Mouse (Mus musculus): Measurements from ENCODE around the gene Tmem200b. TPM values are rescaled to one million over a fixed set of nuclear protein-coding genes. Genes with fewer than 3 reads are reported as not detected.

Gene Tmem200b
- polyA plus RNA-seq (2012; ENCODE audit: insufficient read depth, insufficient read length, low replicate concordance, missing spikeins): not detected in 2 replicates

GRCm38 (mm10) chr4:131921461-131922346 is at the start of gene Tmem200b:
TSS of gene Tmem200b (plus strand) at chr4:131921771.
- Histone ChIP-seq H3K4me1 (ENCODE audit: control insufficient read depth, insufficient read depth, low read length) (peaks cover 25% of the 10 kb centered on the region), H3K27ac (ENCODE audit: insufficient read depth, low read depth, low read length) (no peak within 1 kb of the TSS), H3K4me3 (ENCODE audit: insufficient read depth, low read depth, low read length) (peak within 1 kb of the TSS; percentile 39)
- WGBS: 4% methylated on average over 130 of the region's 130 CpGs
- TF ChIP-seq POLR2A (IDR thresholded peaks at IDR 0.05; ENCODE audit: insufficient read depth, low read depth, low read length): no peak

- WGBS: 3% methylated on average over 11 of the region's 11 CpGs
- TF ChIP-seq POLR2A (IDR thresholded peaks at IDR 0.05; ENCODE audit: insufficient read depth, low read depth, low read length) (no peak), CTCF (IDR thresholded peaks at IDR 0.05; ENCODE audit: insufficient read depth, low read depth, low read length) (no peak)
- Histone ChIP-seq H3K4me3 (ENCODE audit: insufficient read depth, low read depth, low read length) (peak overlapping the region; percentile 38), H3K4me1 (ENCODE audit: control insufficient read depth, insufficient read depth, low read length) (no peaks in the 10 kb centered on the region), H3K27ac (ENCODE audit: insufficient read depth, low read depth, low read length) (0 out of 2 replicates have a peak overlapping the region, but pooled peaks have one; percentile 37)
Measured at GRCm38 (mm10) chr4:131872672-131873292, 48.8 kb upstream of the Tmem200b start.

- WGBS: under 1% methylated on average over 104 of the region's 116 CpGs
- Histone ChIP-seq H3K4me1 (ENCODE audit: control insufficient read depth, insufficient read depth, low read length) (no peaks in the 10 kb centered on the region), H3K4me3 (ENCODE audit: insufficient read depth, low read depth, low read length) (peak within 1 kb of the TSS; percentile 99), H3K27ac (ENCODE audit: insufficient read depth, low read depth, low read length) (peak within 1 kb of the TSS; percentile 98)
- TF ChIP-seq CTCF (IDR thresholded peaks at IDR 0.05; ENCODE audit: insufficient read depth, low read depth, low read length) (no peak), POLR2A (IDR thresholded peaks at IDR 0.05; ENCODE audit: insufficient read depth, low read depth, low read length) (peak; percentile 88)
Measured at GRCm38 (mm10) chr4:131873293-131874168, 48.0 kb upstream of the Tmem200b start, which contains the start of gene Srsf4. TSS of gene Srsf4 (plus strand) at chr4:131873617.

GRCm38 (mm10) chr4:131874169-131874536 is 47.4 kb upstream of the Tmem200b start:
- WGBS: under 1% methylated on average over 20 of the region's 20 CpGs
- no peak for TF ChIP-seq CTCF (IDR thresholded peaks at IDR 0.05; ENCODE audit: insufficient read depth, low read depth, low read length)
- TF ChIP-seq POLR2A (IDR thresholded peaks at IDR 0.05; ENCODE audit: insufficient read depth, low read depth, low read length): no peak
- peak overlapping the region; percentile 99 for H3K4me3 ChIP-seq (ENCODE audit: insufficient read depth, low read depth, low read length)
- no peaks in the 10 kb centered on the region for H3K4me1 ChIP-seq (ENCODE audit: control insufficient read depth, insufficient read depth, low read length)
- 0 out of 2 replicates have a peak overlapping the region, but pooled peaks have one; percentile 27 for H3K27ac ChIP-seq (ENCODE audit: insufficient read depth, low read depth, low read length)

- under 1% methylated on average over 11 of the region's 11 CpGs for WGBS
- peak overlapping the region; percentile 99 for H3K4me3 ChIP-seq (ENCODE audit: insufficient read depth, low read depth, low read length)
- TF ChIP-seq CTCF (IDR thresholded peaks at IDR 0.05; ENCODE audit: insufficient read depth, low read depth, low read length) (no peak), POLR2A (IDR thresholded peaks at IDR 0.05; ENCODE audit: insufficient read depth, low read depth, low read length) (no peak)
- H3K4me1 ChIP-seq (ENCODE audit: control insufficient read depth, insufficient read depth, low read length): no peaks in the 10 kb centered on the region
- H3K27ac ChIP-seq (ENCODE audit: insufficient read depth, low read depth, low read length): no peak overlapping the region
Measured at GRCm38 (mm10) chr4:131874567-131874966, 47.0 kb upstream of the Tmem200b start.

- WGBS: 30% methylated on average over 3 of the region's 3 CpGs
- TF ChIP-seq CTCF (IDR thresholded peaks at IDR 0.05; ENCODE audit: insufficient read depth, low read depth, low read length): no peak
- no peak for TF ChIP-seq POLR2A (IDR thresholded peaks at IDR 0.05; ENCODE audit: insufficient read depth, low read depth, low read length)
- Histone ChIP-seq H3K27ac (ENCODE audit: insufficient read depth, low read depth, low read length) (no peak overlapping the region), H3K4me1 (ENCODE audit: control insufficient read depth, insufficient read depth, low read length) (no peaks in the 10 kb centered on the region), H3K4me3 (ENCODE audit: insufficient read depth, low read depth, low read length) (no peak overlapping the region)
Measured at GRCm38 (mm10) chr4:131875242-131875641, 46.3 kb upstream of the Tmem200b start.

GRCm38 (mm10) chr4:131876836-131877235 is 44.7 kb upstream of the Tmem200b start:
- Histone ChIP-seq H3K27ac (ENCODE audit: insufficient read depth, low read depth, low read length) (no peak overlapping the region), H3K4me1 (ENCODE audit: control insufficient read depth, insufficient read depth, low read length) (no peaks in the 10 kb centered on the region), H3K4me3 (ENCODE audit: insufficient read depth, low read depth, low read length) (no peak overlapping the region)
- TF ChIP-seq CTCF (IDR thresholded peaks at IDR 0.05; ENCODE audit: insufficient read depth, low read depth, low read length) (no peak), POLR2A (IDR thresholded peaks at IDR 0.05; ENCODE audit: insufficient read depth, low read depth, low read length) (no peak)
- 65% methylated on average over 2 of the region's 2 CpGs for WGBS

GRCm38 (mm10) chr4:131879692-131880091 is 41.9 kb upstream of the Tmem200b start:
- Histone ChIP-seq H3K4me1 (ENCODE audit: control insufficient read depth, insufficient read depth, low read length) (peaks cover 3% of the 10 kb centered on the region), H3K27ac (ENCODE audit: insufficient read depth, low read depth, low read length) (no peak overlapping the region), H3K4me3 (ENCODE audit: insufficient read depth, low read depth, low read length) (no peak overlapping the region)
- TF ChIP-seq POLR2A (IDR thresholded peaks at IDR 0.05; ENCODE audit: insufficient read depth, low read depth, low read length) (no peak), CTCF (IDR thresholded peaks at IDR 0.05; ENCODE audit: insufficient read depth, low read depth, low read length) (no peak)
- 14% methylated on average over 1 of the region's 1 CpGs for WGBS

Measured in olfactory bulb, adult 2 months (tissue).